Mouse (Mus musculus) megakaryocyte-erythroid progenitor cell, adult 5-6 weeks (primary cell): ENCODE measurements around the gene Marveld2. TPM values are rescaled to one million over a fixed set of nuclear protein-coding genes. Genes with fewer than 3 reads are reported as not detected.

Experiments used
- ATAC-seq: replicated peaks from 2 replicates; pipeline ENCODE4 v1.8.0; 2016; ENCODE audit warnings: mild to moderate bottlenecking, inconsistent platforms; ENCODE audit not compliant: severe bottlenecking, poor library complexity, low FRiP score, low TSS enrichment
- total RNA-seq, 2 experiments: library from RNA; stranded (forward) in 1 of 2; stranded (reverse) in 1 of 2; fragments of 200-1000, 215-1000 nt in 1 of 2; fragments of >200 nt in 1 of 2; fragmentation: Nextera tagmentation in 1 of 2; gene quantifications; 2 replicates each; pipeline ENCODE4 v1.2.3; 2014 to 2017

The Marveld2 gene
- total RNA-seq, 2 experiments from 2014 or later: 1.3 to 1.7 TPM

GRCm38 (mm10) chr13:100551371-100552008 is 65.3 kb downstream of the Marveld2 start:
- no peak for ATAC-seq

GRCm38 (mm10) chr13:100547269-100547668 is 69.5 kb downstream of the Marveld2 start:
- no peak for ATAC-seq

Other genes starting within 250 kb of the Marveld2 start
- gene Naip1, start 164.1 kb downstream of the Marveld2 start, total RNA-seq (2014; fragmentation: Nextera tagmentation): not detected in 2 replicates
- not detected in 2 replicates for gene Naip1, start 164.1 kb downstream of the Marveld2 start, total RNA-seq (2017)
- 56.9 and 85.2 TPM in 2 replicates for gene Gtf2h2, start 124.4 kb downstream of the Marveld2 start, total RNA-seq (2014; fragmentation: Nextera tagmentation)
- gene Gtf2h2, start 124.4 kb downstream of the Marveld2 start, total RNA-seq (2017): 89.8 and 98.7 TPM in 2 replicates
- not detected in 2 replicates for gene Ocln, start 64.3 kb downstream of the Marveld2 start, total RNA-seq (2014; fragmentation: Nextera tagmentation)
- not detected in 2 replicates for gene Ocln, start 64.3 kb downstream of the Marveld2 start, total RNA-seq (2017)
- 266 and 321 TPM in 2 replicates for gene Ak6, start 34.0 kb upstream of the Marveld2 start, total RNA-seq (2014; fragmentation: Nextera tagmentation)
- 395 and 432 TPM in 2 replicates for gene Ak6, start 34.0 kb upstream of the Marveld2 start, total RNA-seq (2017)
- 34.6 and 39.9 TPM in 2 replicates for gene Rad17, start 34.1 kb upstream of the Marveld2 start, total RNA-seq (2014; fragmentation: Nextera tagmentation)
- 51.5 and 60.1 TPM in 2 replicates for gene Rad17, start 34.1 kb upstream of the Marveld2 start, total RNA-seq (2017)
- 19.2 and 24.7 TPM in 2 replicates for gene Taf9, start 34.6 kb upstream of the Marveld2 start, total RNA-seq (2014; fragmentation: Nextera tagmentation)
- 23.6 and 28.5 TPM in 2 replicates for gene Taf9, start 34.6 kb upstream of the Marveld2 start, total RNA-seq (2017)
- gene Ccdc125, start 52.7 kb upstream of the Marveld2 start, total RNA-seq (2014; fragmentation: Nextera tagmentation): 0.90 and 3.6 TPM in 2 replicates
- 6.4 and 9.2 TPM in 2 replicates for gene Ccdc125, start 52.7 kb upstream of the Marveld2 start, total RNA-seq (2017)
- 69.6 and 73.5 TPM in 2 replicates for gene Cdk7, start 114.0 kb upstream of the Marveld2 start, total RNA-seq (2014; fragmentation: Nextera tagmentation)
- gene Cdk7, start 114.0 kb upstream of the Marveld2 start, total RNA-seq (2017): 66.7 and 69.1 TPM in 2 replicates
- 122 and 137 TPM in 2 replicates for gene Mrps36, start 127.7 kb upstream of the Marveld2 start, total RNA-seq (2014; fragmentation: Nextera tagmentation)
- 92.3 and 159 TPM in 2 replicates for gene Mrps36, start 127.7 kb upstream of the Marveld2 start, total RNA-seq (2017)
- gene Cenph, start 158.9 kb upstream of the Marveld2 start, total RNA-seq (2014; fragmentation: Nextera tagmentation): 58.3 and 100 TPM in 2 replicates
- 67.0 and 95.9 TPM in 2 replicates for gene Cenph, start 158.9 kb upstream of the Marveld2 start, total RNA-seq (2017)
- 99.3 and 102 TPM in 2 replicates for gene Ccnb1, start 169.6 kb upstream of the Marveld2 start, total RNA-seq (2014; fragmentation: Nextera tagmentation)
- 150 and 153 TPM in 2 replicates for gene Ccnb1, start 169.6 kb upstream of the Marveld2 start, total RNA-seq (2017)
- 48.1 and 53.9 TPM in 2 replicates for gene Slc30a5, start 216.5 kb upstream of the Marveld2 start, total RNA-seq (2014; fragmentation: Nextera tagmentation)
- 83.5 and 95.2 TPM in 2 replicates for gene Slc30a5, start 216.5 kb upstream of the Marveld2 start, total RNA-seq (2017)